Mouse (Mus musculus): ENCODE measurements at regions not wholly inside any gene's neighbourhood (a gene's known extent, or its start where the extent isn't known, plus 50 kb on each side); places are given as distances from the start of the nearest gene placed in this dataset.

DNA sequence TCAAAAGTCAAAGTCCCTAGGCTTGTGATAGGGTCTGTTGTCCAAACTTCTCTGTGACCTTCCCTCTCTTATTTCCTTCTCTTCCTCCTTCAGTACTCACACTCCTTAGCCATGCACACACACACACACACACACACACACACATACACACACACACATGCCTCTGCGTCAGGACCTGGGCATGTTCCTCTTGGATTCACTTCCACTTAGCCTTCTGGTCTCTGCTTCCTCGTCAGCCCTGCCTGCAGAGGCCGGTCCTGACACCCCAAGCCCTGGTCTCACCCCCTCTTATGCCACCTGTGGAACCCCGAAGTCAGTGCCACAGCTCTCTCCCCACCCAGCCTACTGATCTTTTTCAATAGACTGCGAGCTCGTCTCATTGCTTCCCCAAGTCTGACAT, 250.3 kb downstream of the Barhl2 start:
- no peak for TF ChIP-seq EP300 (IDR thresholded peaks at IDR 0.05; ENCODE audit: insufficient read depth, low read depth, low read length)
- no peak for TF ChIP-seq POLR2A (IDR thresholded peaks at IDR 0.05; ENCODE audit: insufficient read depth, low read length)
- no peak for TF ChIP-seq CTCF (IDR thresholded peaks at IDR 0.05; ENCODE audit: low read depth, low read length)
